Mouse (Mus musculus): Measurements from ENCODE around the gene Setd1b.

DNA sequence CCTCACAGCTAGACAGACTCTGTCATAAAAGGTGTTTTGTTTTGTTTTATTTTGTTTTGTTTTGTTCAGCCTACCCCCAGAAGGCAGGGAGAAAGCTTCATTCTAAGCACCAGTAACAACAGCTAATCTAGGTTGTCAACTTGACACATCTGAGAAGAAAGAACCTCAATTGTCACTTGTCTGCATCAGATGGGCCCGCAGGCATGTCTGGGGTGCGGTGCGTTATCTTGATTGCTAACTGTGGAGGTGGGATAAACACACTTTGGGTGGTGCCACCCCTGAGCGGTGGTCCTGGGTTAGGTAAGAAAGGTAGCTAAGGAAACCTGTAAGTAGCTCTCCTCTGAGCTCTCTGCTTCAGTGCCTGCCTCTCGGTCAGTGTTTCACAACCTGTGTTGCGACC, 15.0 kb upstream of the Setd1b start:
- TF ChIP-seq ZMIZ1 (IDR thresholded peaks at IDR 0.05; ENCODE audit: low read depth, low read length) (no peak), EP300 (IDR thresholded peaks at IDR 0.05; ENCODE audit: low read length) (no peak), CTCF (conservative IDR thresholded peaks at IDR 0.05 in 1 of 2, IDR thresholded peaks at IDR 0.05 in 1 of 2; ENCODE audit: low read depth in 2 of 2, low read length in 2 of 2) (no peak), USF1 (IDR thresholded peaks at IDR 0.05; ENCODE audit: low read depth, low read length) (no peak)
